Mouse (Mus musculus): ENCODE data around the gene Fez1. TPM values are rescaled to one million over a fixed set of nuclear protein-coding genes. Genes with fewer than 3 reads are reported as not detected.

Fez1 gene
- total RNA-seq, 2 experiments from 2014 or later = not detected

- no peak for ATAC-seq (replicated peaks; ENCODE audit: low FRiP score, poor library complexity, severe bottlenecking)
These were observed 11.6 kb downstream of the Fez1 start for GRCm38 (mm10) chr9:36833043-36833881.

GRCm38 (mm10) chr9:36833914-36834313 lies 12.2 kb downstream of the Fez1 start:
- no peak for ATAC-seq (replicated peaks; ENCODE audit: low FRiP score, poor library complexity, severe bottlenecking)

- ATAC-seq (replicated peaks; ENCODE audit: low FRiP score, poor library complexity, severe bottlenecking) = no peak
These were observed 24.7 kb downstream of the Fez1 start for GRCm38 (mm10) chr9:36846346-36846745.

- no peak for ATAC-seq (replicated peaks; ENCODE audit: low FRiP score, poor library complexity, severe bottlenecking)
These were observed 27.0 kb downstream of the Fez1 start for GRCm38 (mm10) chr9:36848661-36849060.

GRCm38 (mm10) chr9:36850091-36850490 lies 28.4 kb downstream of the Fez1 start:
- ATAC-seq (replicated peaks; ENCODE audit: low FRiP score, poor library complexity, severe bottlenecking) = no peak

GRCm38 (mm10) chr9:36852175-36852574 lies 30.5 kb downstream of the Fez1 start:
- ATAC-seq (replicated peaks; ENCODE audit: low FRiP score, poor library complexity, severe bottlenecking) = no peak

- ATAC-seq (replicated peaks; ENCODE audit: low FRiP score, poor library complexity, severe bottlenecking) = no peak
These were observed 34.7 kb downstream of the Fez1 start for GRCm38 (mm10) chr9:36856351-36856750.

GRCm38 (mm10) chr9:36857476-36858117 lies 35.9 kb downstream of the Fez1 start:
- ATAC-seq (replicated peaks; ENCODE audit: low FRiP score, poor library complexity, severe bottlenecking) = no peak

- no peak for ATAC-seq (replicated peaks; ENCODE audit: low FRiP score, poor library complexity, severe bottlenecking)
These were observed 37.0 kb downstream of the Fez1 start for GRCm38 (mm10) chr9:36858677-36859076.

- ATAC-seq (replicated peaks; ENCODE audit: low FRiP score, poor library complexity, severe bottlenecking) = no peak
These were observed 40.9 kb downstream of the Fez1 start for GRCm38 (mm10) chr9:36862576-36862975.

GRCm38 (mm10) chr9:36863694-36864093 lies 42.0 kb downstream of the Fez1 start:
- ATAC-seq (replicated peaks; ENCODE audit: low FRiP score, poor library complexity, severe bottlenecking) = no peak

- no peak for ATAC-seq (replicated peaks; ENCODE audit: low FRiP score, poor library complexity, severe bottlenecking)
These were observed 43.5 kb downstream of the Fez1 start for GRCm38 (mm10) chr9:36864862-36865813.

GRCm38 (mm10) chr9:36868662-36869061 lies 47.0 kb downstream of the Fez1 start:
- no peak for ATAC-seq (replicated peaks; ENCODE audit: low FRiP score, poor library complexity, severe bottlenecking)

- no peak for ATAC-seq (replicated peaks; ENCODE audit: low FRiP score, poor library complexity, severe bottlenecking)
These were observed 48.6 kb downstream of the Fez1 start for GRCm38 (mm10) chr9:36870263-36870662.

GRCm38 (mm10) chr9:36873796-36874195 lies 52.1 kb downstream of the Fez1 start:
- no peak for ATAC-seq (replicated peaks; ENCODE audit: low FRiP score, poor library complexity, severe bottlenecking)

- ATAC-seq (replicated peaks; ENCODE audit: low FRiP score, poor library complexity, severe bottlenecking) = no peak
These were observed 54.6 kb downstream of the Fez1 start for GRCm38 (mm10) chr9:36876313-36876712.

- no peak for ATAC-seq (replicated peaks; ENCODE audit: low FRiP score, poor library complexity, severe bottlenecking)
These were observed 55.1 kb downstream of the Fez1 start for GRCm38 (mm10) chr9:36876787-36877186.

- no peak for ATAC-seq (replicated peaks; ENCODE audit: low FRiP score, poor library complexity, severe bottlenecking)
These were observed 60.0 kb downstream of the Fez1 start for GRCm38 (mm10) chr9:36881615-36882014.

- ATAC-seq (replicated peaks; ENCODE audit: low FRiP score, poor library complexity, severe bottlenecking) = no peak
These were observed 60.5 kb downstream of the Fez1 start for GRCm38 (mm10) chr9:36882034-36882745.

- no peak for ATAC-seq (replicated peaks; ENCODE audit: low FRiP score, poor library complexity, severe bottlenecking)
These were observed 61.9 kb downstream of the Fez1 start for GRCm38 (mm10) chr9:36883569-36883968.
